Mouse (Mus musculus): Measurements from ENCODE around the gene Epha7. TPM values are rescaled to one million over a fixed set of nuclear protein-coding genes. Genes with fewer than 3 reads are reported as not detected.

Epha7 gene
- 1 to 10 TPM; 2.0 to 2.7 TPM for total RNA-seq (2021)
- long read RNA-seq, experiment 1, full-length matches to known transcripts: 6 of 6 reads
- long read RNA-seq, experiment 1, partial matches to known transcripts: 0 of 6 reads
- long read RNA-seq, experiment 1, other reads (novel, unspliced or antisense): 0 of 6 reads
- long read RNA-seq, experiment 2, full-length matches to known transcripts: 3 of 5 reads
- long read RNA-seq, experiment 2, partial matches to known transcripts: 0 of 5 reads
- long read RNA-seq, experiment 2, other reads (novel, unspliced or antisense): 2 of 5 reads

GRCm38 (mm10) chr4:28812691-28813289 is at the start of gene Epha7:
Epha7 (plus strand) TSS chr4:28813131.
- DNase-seq (ENCODE audit: low spot score): peak; percentile 96

DNA sequence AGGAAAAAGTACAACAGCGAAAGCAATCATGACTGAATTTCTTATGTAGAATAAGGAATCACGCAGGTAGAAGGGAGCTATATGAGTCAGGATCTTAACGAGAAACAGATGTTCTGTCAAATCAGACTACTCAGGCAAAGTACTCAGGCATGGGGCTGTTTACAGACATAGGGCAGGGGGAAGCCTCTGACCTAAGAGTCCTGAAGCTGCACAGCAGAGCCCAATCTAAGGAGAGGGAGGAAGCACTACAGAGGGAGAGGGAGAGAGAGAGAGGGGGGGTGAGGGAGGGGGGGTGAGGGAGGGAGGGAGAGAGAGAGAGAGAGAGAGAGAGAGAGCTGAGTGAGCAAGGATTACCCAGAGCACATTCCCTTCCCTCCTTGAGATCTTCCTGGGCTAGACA is 29.0 kb upstream of the Epha7 start:
- DNase-seq (ENCODE audit: low spot score): no peak

DNA sequence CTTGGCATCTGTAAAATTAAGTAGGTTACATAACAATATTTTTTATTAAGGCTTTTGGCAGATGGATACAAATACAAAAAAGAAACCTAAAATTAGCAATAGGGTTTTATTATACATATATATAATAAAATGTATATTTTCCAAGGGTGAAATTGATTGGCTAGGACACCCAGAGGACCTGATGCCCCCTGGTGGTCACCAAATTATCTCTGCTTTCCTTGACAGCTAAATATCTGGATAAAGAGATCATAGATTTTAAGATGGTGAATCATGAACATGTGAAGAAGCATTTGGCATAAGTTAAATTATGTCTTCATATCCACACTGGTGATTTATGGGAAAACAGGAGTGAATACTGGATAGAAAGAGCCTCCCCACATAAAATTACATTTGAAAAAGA is 4.1 kb upstream of the Epha7 start:
- DNase-seq (ENCODE audit: low spot score): peak; percentile 2

DNA sequence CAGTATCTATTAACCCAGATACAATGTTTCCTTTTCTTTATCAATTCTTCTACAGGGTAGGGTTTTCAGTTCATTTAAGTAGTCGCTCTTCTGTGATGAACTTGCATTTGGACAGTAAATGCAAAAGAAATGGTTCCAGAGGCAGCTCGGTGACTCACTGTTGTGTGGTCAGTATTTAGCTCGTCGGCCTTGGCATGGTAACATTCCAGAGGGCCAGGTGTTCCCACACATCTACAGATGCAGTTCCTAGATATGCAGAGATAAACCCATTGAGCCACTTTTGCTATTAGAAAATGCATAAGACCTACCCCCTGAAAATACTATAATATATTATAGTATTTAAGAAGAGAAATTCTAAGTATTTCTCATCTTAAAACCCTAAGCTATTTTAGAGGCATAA is 3.2 kb upstream of the Epha7 start:
- DNase-seq (ENCODE audit: low spot score): no peak

GRCm38 (mm10) chr4:28813551-28814475 is 882 bp downstream of the Epha7 start:
- DNase-seq (ENCODE audit: low spot score): peak; percentile 13

- no peak for DNase-seq (ENCODE audit: low spot score)
Observed at GRCm38 (mm10) chr4:28814476-28814815, 1.5 kb downstream of the Epha7 start.

DNA sequence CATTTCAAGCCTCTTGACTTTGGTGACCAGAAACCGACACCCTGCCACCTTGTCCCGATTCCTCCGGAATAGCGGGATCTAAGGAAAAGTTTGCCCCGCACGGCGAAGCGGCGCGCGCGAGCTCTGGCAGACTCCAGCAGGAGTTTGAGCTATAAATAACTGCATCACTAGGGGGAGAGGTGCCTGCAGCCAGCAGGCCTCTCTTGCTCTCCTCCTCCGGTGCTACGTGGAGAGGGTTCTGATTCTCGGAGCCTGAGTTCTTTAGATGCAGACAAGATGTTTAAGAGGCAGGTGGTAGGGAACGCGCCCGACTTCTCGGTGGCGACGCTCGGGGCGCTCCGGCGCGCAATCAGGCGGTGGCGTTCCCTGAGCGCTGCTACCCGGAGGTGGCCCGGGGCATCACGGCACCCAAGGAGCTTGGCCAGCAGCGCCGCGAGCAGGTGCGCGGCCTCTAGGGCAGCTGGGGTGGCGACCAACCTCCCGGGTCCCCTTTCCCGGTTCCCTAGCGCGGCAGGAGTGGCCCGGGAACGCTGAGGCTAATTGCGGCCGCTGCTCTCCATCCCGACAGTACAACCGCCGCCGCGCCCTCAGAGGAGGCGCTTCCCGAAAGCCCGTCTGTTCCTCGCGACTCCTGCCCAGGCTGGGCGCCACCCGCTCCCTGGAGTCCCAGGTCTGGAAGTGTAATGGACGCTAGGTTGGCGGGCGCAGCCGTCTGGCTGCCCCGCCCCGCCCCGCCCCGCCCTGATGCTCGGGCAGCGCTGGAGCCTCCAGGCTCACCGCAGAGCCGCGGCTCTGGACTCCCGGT is 2.1 kb downstream of the Epha7 start:
- DNase-seq (ENCODE audit: low spot score): peak; percentile 18

GRCm38 (mm10) chr4:28815621-28815920 is 2.6 kb downstream of the Epha7 start:
- no peak for DNase-seq (ENCODE audit: low spot score)

DNA sequence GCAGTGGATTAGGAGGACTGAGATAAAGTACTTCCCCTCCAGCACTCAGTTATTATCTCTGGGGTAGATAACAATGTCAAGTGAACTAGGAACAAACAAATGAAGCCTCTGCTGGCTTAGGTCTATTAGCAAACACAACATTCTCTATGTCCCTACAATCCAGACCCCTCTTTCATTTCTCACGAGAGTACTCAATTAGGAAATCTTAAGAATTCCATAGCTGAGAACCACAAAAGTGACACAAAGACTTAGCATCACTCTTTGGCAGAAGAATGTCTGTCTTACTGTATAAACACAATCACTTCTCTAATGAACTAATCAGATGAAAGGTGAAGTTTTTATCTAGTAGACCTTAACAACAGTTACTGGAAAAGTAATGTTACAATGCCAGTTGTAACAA is 10.7 kb downstream of the Epha7 start:
- no peak for DNase-seq (ENCODE audit: low spot score)

- DNase-seq (ENCODE audit: low spot score): no peak
Observed at GRCm38 (mm10) chr4:28824616-28825015, 11.7 kb downstream of the Epha7 start.

DNA sequence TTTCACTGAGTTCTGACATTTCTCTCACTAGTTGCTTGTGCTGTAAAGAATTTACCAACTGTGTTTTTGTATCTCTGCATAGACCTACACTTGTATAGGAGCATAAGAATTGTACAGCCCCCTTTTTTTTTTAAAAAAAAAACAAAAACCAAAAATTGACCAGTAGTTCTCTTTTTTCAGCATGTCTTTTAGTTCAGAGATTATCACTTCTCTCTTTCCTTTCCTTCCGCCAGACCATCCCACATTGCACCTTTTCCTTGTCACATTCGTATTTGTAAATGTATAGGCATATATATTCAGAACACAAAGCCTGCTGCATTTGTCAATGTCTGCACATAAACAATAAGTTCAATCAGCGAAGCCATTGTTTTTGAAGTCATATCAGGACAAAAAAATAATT is 24.7 kb downstream of the Epha7 start:
- no peak for DNase-seq (ENCODE audit: low spot score)

DNA sequence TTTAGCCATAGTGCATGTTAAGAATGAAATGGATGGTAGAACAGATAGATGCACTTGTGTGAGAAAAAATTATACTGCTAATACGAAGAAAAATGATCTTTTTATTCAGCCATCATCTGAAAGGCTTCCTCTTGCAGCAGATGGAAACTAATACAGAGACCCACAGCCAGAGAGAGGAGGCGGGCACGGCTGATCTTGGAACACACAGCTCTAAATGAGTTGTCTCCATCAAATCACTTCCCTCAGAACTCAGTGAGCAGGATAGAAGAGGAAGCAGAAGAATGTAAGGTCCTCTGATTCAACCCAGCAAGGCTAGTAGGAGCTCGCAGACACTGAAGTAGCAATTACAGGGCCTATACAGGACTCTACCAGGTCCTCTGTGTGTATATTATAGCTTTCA is 33.4 kb downstream of the Epha7 start:
- DNase-seq (ENCODE audit: low spot score): no peak

GRCm38 (mm10) chr4:28850388-28850787 is 37.5 kb downstream of the Epha7 start:
- no peak for DNase-seq (ENCODE audit: low spot score)

DNA sequence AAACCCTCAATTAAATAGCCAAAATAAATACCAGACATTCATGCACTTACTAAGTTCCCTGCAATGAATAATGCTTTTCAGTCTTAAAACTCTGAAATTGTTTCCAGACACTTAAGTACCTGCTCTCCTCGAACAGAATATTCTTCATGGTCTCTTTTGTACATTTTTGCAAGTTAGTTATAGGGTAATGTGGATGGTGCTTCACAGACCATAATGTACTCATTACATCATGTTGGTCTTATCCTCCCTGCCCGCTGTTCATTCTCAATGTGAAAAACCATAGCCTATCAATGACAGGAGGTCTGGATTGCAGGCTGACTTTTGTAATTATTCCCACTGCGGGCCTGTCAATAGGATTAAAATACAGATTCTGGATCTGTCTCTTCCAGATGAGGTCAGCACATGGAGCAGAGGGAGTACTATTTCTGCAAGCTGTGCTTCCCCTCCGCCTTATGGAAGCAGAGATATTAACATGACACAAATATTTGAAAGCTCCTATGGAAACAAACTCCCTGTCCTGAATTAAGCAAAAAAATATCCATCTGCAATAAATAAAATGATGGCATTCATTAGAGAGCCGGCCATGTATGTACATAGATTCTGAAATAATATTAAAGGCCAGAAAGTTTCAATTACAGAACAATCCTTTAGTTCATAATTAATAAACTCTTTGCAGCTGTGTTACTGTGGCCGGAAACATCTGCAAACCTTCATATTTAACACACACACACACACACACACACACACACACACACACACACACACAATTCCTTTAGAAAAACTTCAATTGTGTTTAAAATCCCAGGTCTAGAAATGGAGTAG is 50.1 kb downstream of the Epha7 start:
- no peak for DNase-seq (ENCODE audit: low spot score)

GRCm38 (mm10) chr4:28866411-28866810 is 53.5 kb downstream of the Epha7 start:
- no peak for DNase-seq (ENCODE audit: low spot score)

DNA sequence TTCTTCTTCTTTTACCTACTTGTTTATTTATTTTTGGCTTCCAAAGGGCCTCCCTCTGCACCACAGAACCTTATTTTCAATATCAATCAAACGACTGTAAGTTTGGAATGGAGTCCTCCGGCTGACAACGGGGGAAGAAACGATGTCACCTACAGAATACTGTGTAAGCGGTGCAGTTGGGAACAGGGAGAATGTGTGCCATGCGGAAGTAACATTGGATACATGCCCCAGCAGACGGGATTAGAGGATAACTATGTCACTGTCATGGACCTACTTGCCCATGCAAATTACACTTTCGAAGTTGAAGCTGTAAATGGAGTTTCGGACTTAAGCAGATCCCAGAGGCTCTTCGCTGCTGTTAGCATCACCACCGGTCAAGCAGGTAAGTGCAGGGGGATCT is 58.7 kb downstream of the Epha7 start:
- no peak for DNase-seq (ENCODE audit: low spot score)

DNA sequence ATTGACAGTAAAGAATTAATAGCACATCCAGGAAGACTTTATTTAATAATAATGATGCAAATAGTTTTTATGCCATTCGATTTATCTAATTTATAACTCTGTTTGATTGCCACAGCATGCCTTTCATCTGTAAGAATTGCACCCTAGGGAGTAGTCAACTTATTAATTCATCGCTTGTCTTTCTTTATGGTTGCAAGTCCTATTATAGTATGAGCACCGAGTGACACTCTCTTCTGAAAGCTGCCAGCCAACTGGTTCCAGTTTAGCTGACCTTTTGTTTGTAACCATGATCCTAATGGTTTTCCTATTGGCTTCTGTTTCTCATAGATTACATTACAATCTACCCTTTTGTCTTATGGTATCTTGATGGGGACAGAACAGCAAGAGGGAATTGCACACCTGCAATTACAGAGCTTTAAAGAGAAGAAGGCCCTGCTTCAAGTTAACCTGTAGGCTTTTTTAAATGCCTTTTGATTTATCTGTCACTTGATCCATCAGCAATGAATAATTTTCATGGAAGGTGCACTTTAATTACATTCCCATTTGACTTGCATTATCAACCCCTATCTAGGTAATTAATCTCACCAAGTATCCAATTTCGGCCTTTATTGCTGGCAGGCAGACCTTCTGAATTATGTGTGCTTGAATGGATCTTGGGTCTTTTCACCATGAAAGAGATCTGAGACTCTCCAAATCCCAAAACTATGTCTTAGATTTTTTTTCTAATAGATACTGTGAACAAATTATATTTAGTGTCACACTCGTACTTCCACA is 68.5 kb downstream of the Epha7 start:
- DNase-seq (ENCODE audit: low spot score): no peak

DNA sequence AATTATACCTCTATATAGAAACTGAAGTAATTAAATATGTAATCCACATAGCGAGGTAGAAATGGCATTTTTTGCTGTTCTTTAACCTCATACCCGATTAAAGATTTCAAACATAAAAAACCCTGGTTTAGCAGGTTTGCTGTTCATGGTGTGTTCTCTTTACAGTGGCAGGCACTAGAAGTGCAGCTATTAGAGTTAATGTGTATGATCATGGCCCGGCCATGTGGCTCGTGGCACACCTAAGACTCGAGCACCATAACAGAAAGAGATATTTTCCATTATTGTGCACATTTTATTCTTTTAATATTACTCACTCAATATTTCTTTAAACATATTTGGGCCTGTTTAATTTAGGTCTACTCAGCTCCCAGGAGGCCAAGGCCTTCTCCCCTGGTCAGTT is 76.7 kb downstream of the Epha7 start:
- DNase-seq (ENCODE audit: low spot score): no peak

- no peak for DNase-seq (ENCODE audit: low spot score)
Observed at GRCm38 (mm10) chr4:28890102-28890501, 77.2 kb downstream of the Epha7 start.

GRCm38 (mm10) chr4:28895480-28895879 is 82.5 kb downstream of the Epha7 start:
- no peak for DNase-seq (ENCODE audit: low spot score)

Measured in gastrocnemius, adult 18-20 months (tissue).